Mouse (Mus musculus) heart, embryonic 14.5 days (tissue): ENCODE data around the gene Htr2a. TPM values are rescaled to one million over a fixed set of nuclear protein-coding genes. Genes with fewer than 3 reads are reported as not detected.
A peak's percentile ranks its signal among the peaks of the same experiment; 100 is the strongest.

Experiments
- ATAC-seq: fragments of 200-750 bp; cut with Nextera tagmentation; 2 replicates; pipeline ENCODE4 v1.8.0; 2017; ENCODE audit warnings: low read depth, moderate TSS enrichment; ENCODE audit not compliant: insufficient number of reproducible peaks, insufficient read depth, low FRiP score
- H3K27ac ChIP-seq, 2 experiments: fragments of 200-500 bp in 1 of 2; fragments of 300-500 bp in 1 of 2; sonication (generic) in 1 of 2; replicated peaks in 1 of 2; 2 replicates each; pipeline ENCODE4 v1.5.1; 2012 to 2014; ENCODE audit warnings: low read depth in 2 of 2, low read length in 2 of 2, control low read depth in 1 of 2, mild to moderate bottlenecking in 1 of 2, mixed read lengths in 1 of 2; ENCODE audit not compliant: control insufficient read depth in 1 of 2, insufficient read depth in 1 of 2
- H3K27me3 ChIP-seq: fragments of 300-500 bp; sonication (generic); 2 replicates; pipeline ENCODE4 v1.6.1; 2014; ENCODE audit warnings: mild to moderate bottlenecking, low read length, control low read depth; ENCODE audit not compliant: control insufficient read depth, insufficient read depth
- H3K36me3 ChIP-seq: fragments of 300-500 bp; sonication (generic); 2 replicates; pipeline ENCODE4 v1.6.1; 2014; ENCODE audit warnings: mild to moderate bottlenecking, control low read depth, low read length, mixed read lengths; ENCODE audit not compliant: control insufficient read depth, insufficient read depth
- H3K4me1 ChIP-seq, 2 experiments: fragments of 200-500 bp in 1 of 2; fragments of 300-500 bp in 1 of 2; sonication (generic) in 1 of 2; 2 replicates each; pipeline ENCODE4 v1.6.1; 2012 to 2014; ENCODE audit warnings: low read length in 2 of 2, control low read depth in 1 of 2, mixed read lengths in 1 of 2; ENCODE audit not compliant: control insufficient read depth in 2 of 2, insufficient read depth in 2 of 2
- H3K4me2 ChIP-seq: fragments of 300-500 bp; sonication (generic); 2 replicates; pipeline ENCODE4 v1.6.1; 2014; ENCODE audit warnings: mild to moderate bottlenecking, low read length
- H3K4me3 ChIP-seq, 2 experiments: fragments of 200-500 bp in 1 of 2; fragments of 300-500 bp in 1 of 2; sonication (generic) in 1 of 2; 2 replicates each; pipeline ENCODE4 v1.5.1; 2012 to 2014; ENCODE audit warnings: low read length in 2 of 2, mild to moderate bottlenecking in 2 of 2, control low read depth in 1 of 2, low read depth in 1 of 2, moderate library complexity in 1 of 2; ENCODE audit not compliant: control insufficient read depth in 1 of 2, insufficient read depth in 1 of 2
- H3K9ac ChIP-seq: fragments of 300-500 bp; sonication (generic); 2 replicates; pipeline ENCODE4 v1.6.1; 2014; ENCODE audit warnings: mild to moderate bottlenecking, low read length
- H3K9me3 ChIP-seq: fragments of 300-500 bp; sonication (generic); 2 replicates; pipeline ENCODE4 v1.6.1; 2016; ENCODE audit warnings: low read length, control low read depth; ENCODE audit not compliant: control insufficient read depth
- WGBS: fragments of 180-500 bp; shearing (Covaris S2); extraction: QIAGEN DNeasy Blood & Tissue Kit; methylation state at CpG from one replicate; pipeline ENCODE4 v1.1.7; 2014; 5-methylcytosine and 5-hydroxymethylcytosine counted together
- polyA plus RNA-seq: library from polyadenylated mRNA; unstranded; fragments of >200 nt; fragmentation: Nextera tagmentation; extraction: Ambion mirVana; gene quantifications from 2 replicates; pipeline ENCODE4 v1.2.1, GENCODE M21; 2014

The Htr2a gene
- 1.2 and 1.5 TPM in 2 replicates for polyA plus RNA-seq

DNA sequence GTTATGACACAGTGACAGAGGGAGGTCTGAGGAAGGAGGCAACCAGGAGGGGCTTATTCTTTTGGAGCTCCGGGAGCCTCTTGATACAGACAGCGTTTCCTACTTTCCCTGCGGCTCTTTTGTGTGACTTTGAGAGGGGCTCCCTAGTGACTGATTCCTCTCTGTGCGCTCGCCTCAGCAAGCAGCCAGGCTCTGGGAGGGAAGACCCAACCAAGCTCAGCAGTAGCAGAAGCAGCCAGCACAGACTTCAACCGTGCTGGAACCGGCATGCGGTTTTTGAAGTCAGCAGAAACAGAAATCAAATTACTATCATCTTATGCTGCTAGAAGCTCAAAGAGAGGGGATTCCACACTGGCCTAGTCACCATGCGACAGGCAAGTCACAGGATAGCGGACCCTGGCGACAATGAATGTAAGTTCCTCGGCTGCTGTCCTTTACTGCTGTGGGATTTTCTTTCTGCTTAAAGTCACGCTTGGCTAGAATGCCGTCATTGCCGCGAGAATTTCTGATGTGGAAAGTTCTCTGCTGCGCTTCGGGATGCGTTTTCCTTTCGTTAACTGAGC is at the start of gene Htr2a:
TSS of gene Htr2a (plus strand) at position 22 of the 563 bp plus-strand sequence.
- Histone ChIP-seq H3K27me3 (no peaks in the 10 kb centered on the region), H3K4me3 (peak within 1 kb of the TSS; percentile 48 to 61), H3K27ac (no peak within 1 kb of the TSS), H3K9me3 (no peaks in the 10 kb centered on the region), H3K9ac (peak within 1 kb of the TSS; percentile 71), H3K4me2 (peak within 1 kb of the TSS; percentile 89), H3K36me3 (no peaks in the 10 kb centered on the region), H3K4me1 (peaks cover 13% of the 10 kb centered on the region in 2 experiments)
- ATAC-seq, result no peak
- WGBS, result under 1% methylated on average over 20 of the region's 20 CpGs

DNA sequence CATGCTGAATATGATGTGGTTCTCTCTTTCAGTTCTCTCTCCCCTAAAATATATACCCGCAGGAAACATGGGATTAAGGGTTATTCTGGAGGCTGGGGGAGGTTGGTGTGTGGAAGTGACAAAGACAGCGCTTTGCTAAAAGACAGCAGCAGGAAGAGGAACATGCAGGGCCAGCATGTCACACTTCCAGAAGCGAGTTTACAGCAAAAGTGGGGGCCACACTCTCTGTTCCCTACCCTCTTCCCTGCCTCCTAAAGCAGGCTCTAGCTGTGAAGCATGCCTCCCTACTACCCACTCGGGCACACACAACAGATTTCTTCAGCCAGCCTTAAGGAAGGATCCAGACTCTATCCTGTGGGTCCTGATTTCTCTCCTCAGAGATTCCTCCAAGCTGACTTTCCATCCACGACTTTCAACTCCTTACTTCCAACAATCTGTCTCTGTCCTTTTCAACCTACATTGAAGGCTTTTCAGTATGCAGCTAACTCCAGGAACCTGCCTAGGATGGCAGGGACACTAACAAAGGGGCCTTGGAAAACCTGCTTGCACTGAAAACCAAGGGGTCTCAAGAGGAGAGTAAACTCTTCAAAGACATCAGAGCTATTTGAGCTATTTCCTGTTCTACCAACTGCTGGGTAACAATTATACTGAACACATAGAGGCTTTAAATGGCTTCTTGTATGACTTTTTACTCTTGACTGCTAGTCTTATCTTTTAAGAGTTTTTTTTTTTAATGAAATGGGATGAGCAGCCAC is 39.1 kb upstream of the Htr2a start:
- Histone ChIP-seq H3K9ac (no peak overlapping the region), H3K27ac (no peak overlapping the region), H3K27me3 (no peaks in the 10 kb centered on the region), H3K4me2 (no peak overlapping the region), H3K4me1 (no peaks in the 10 kb centered on the region), H3K9me3 (no peaks in the 10 kb centered on the region), H3K4me3 (no peak overlapping the region), H3K36me3 (no peaks in the 10 kb centered on the region)
- 69% methylated on average over 5 of the region's 5 CpGs for WGBS
- ATAC-seq, result no peak

DNA sequence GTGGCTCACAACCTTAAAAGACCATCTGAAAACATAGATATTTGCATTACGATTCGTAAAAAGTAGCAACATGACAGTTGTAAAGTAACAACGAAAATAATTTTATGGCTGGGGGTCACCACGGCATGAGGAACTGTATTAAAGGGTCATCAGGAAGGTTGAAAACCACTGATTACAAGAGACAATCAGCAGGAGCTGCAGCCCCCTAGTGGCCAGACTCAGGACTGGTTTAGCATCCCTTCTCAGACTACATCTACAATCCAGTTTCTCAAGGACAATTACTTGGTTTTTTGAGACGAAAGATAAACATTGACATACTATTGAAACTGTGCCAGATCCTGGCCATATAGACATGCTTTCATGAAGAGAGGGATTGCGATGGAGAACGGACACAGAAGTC is 38.1 kb upstream of the Htr2a start:
- 37% methylated on average over 7 of the region's 7 CpGs for WGBS

DNA sequence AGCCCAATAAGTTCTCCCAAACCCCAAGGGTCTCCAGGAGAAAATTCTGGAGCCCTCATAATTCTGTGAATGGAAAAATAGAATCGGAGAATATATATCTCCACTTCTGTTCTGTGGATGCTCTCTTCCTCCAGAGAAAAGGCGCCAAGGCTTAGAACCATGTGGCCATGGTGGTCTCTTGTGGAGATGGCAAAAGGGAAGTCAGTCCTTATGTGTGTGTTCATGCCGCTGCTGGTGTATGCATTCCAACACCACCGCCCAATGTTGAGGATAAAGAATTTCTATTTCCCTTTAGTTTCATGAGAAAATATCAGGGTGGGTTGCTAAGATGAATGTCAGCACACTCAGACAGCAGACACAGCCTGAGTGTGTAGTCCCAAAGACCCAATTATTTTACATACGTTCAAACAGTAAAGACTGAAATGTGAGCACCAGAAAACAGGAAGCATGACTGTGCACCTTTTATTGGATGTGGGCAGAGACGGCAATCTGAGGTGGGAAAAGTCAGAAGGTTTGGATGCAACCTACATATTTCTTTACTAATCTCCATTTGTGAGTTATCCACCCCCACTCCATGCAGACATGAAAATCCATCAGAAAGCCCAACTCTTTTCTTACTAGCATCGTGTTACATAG is 37.4 kb upstream of the Htr2a start:
- Histone ChIP-seq H3K4me3 (no peak overlapping the region), H3K27ac (no peak overlapping the region), H3K4me1 (no peaks in the 10 kb centered on the region), H3K27me3 (no peaks in the 10 kb centered on the region), H3K4me2 (no peak overlapping the region), H3K36me3 (no peaks in the 10 kb centered on the region), H3K9me3 (no peaks in the 10 kb centered on the region), H3K9ac (no peak overlapping the region)
- ATAC-seq, result no peak
- 76% methylated on average over 7 of the region's 7 CpGs for WGBS

More for the DNA sequence above, 38.1 kb upstream of the Htr2a start:
- ATAC-seq, result no peak
- no peaks in the 10 kb centered on the region for H3K27me3 ChIP-seq
- H3K36me3 ChIP-seq, result no peaks in the 10 kb centered on the region
- H3K9me3 ChIP-seq, result no peaks in the 10 kb centered on the region
- H3K27ac ChIP-seq, result no peak overlapping the region
- no peak overlapping the region for H3K4me2 ChIP-seq
- no peaks in the 10 kb centered on the region for H3K4me1 ChIP-seq
- no peak overlapping the region for H3K9ac ChIP-seq
- H3K4me3 ChIP-seq, result no peak overlapping the region

DNA sequence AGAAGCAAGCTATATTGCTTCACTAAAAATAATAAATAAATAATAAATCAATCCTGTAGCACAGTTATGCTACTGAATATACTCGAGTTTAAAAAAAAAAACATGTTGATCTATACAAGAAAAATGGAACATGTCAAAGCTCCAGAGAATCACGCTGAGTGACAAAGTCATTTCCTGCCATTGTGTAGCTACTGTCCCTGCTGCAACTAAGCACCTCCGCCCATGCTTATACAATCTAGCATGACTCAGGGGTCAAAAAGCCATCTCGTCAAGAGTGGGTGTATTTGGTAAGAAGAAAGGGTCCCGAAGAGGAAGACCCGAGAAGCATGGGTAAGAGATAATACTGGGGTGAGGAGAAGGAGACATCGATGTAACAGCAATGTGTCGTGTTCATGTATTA is 29.3 kb upstream of the Htr2a start:
- no peak for ATAC-seq
- 53% methylated on average over 8 of the region's 8 CpGs for WGBS
- no peak overlapping the region for H3K4me3 ChIP-seq

DNA sequence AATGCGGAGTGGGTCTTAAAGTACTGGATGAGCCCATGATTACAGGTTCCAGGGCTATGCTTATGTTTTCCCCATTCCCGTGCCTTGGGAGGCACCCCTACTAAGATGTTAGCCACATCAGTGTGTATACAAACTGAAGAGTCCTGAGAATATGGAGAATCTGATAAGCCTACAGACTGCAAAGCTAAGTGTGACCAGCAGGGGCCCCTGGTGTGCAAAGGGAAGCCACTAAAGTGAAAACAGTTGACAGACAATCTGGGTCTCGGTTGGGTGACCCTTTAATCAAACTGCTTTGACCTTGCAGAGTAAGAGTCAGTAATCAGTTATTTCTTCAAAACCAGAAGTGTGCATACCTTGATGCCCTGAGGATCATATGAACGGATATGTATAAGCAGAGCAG is 21.8 kb upstream of the Htr2a start:
- no peak overlapping the region for H3K4me3 ChIP-seq
- 61% methylated on average over 4 of the region's 4 CpGs for WGBS

More for the DNA sequence above, 29.3 kb upstream of the Htr2a start:
- H3K27me3 ChIP-seq, result no peaks in the 10 kb centered on the region
- no peak overlapping the region for H3K9ac ChIP-seq
- no peaks in the 10 kb centered on the region for H3K36me3 ChIP-seq
- H3K4me1 ChIP-seq, result no peaks in the 10 kb centered on the region
- no peaks in the 10 kb centered on the region for H3K9me3 ChIP-seq
- no peak overlapping the region for H3K27ac ChIP-seq
- no peak overlapping the region for H3K4me2 ChIP-seq

DNA sequence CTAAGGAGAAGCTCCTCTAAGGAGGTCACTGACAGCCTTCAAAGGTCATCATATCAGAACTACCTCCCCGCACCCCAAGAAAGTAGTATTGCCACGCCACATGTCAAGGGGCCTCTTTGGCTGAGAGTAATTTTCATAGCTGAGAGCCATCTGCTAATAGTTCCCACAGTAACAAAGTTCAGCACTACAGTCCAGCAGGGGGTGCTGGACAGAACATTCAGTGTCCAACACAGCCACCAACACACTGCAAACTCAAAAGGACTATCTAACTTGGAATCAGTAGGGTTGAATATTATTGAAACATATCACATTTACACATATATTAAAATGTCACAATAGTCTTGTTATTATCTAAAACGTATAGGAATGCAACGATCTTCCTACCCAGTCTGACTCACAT is 2.6 kb upstream of the Htr2a start:
- Histone ChIP-seq H3K27me3 (no peaks in the 10 kb centered on the region), H3K4me1 (peaks cover 9 to 13% of the 10 kb centered on the region in 2 experiments), H3K9ac (no peak overlapping the region), H3K36me3 (no peaks in the 10 kb centered on the region), H3K27ac (no peak overlapping the region), H3K4me3 (no peak overlapping the region), H3K4me2 (no peak overlapping the region), H3K9me3 (no peaks in the 10 kb centered on the region)
- no peak for ATAC-seq
- WGBS, result 70% methylated on average over 4 of the region's 4 CpGs

More for the DNA sequence above, 21.8 kb upstream of the Htr2a start:
- H3K27ac ChIP-seq, result no peak overlapping the region
- no peak overlapping the region for H3K4me2 ChIP-seq
- no peak for ATAC-seq
- no peaks in the 10 kb centered on the region for H3K36me3 ChIP-seq
- H3K4me1 ChIP-seq, result no peaks in the 10 kb centered on the region
- H3K9me3 ChIP-seq, result peaks cover 8% of the 10 kb centered on the region; the same call in 1 of the 2 replicates
- H3K9ac ChIP-seq, result no peak overlapping the region
- H3K27me3 ChIP-seq, result no peaks in the 10 kb centered on the region
